Mouse (Mus musculus): Measurements from ENCODE around the gene Tnip3.

DNA sequence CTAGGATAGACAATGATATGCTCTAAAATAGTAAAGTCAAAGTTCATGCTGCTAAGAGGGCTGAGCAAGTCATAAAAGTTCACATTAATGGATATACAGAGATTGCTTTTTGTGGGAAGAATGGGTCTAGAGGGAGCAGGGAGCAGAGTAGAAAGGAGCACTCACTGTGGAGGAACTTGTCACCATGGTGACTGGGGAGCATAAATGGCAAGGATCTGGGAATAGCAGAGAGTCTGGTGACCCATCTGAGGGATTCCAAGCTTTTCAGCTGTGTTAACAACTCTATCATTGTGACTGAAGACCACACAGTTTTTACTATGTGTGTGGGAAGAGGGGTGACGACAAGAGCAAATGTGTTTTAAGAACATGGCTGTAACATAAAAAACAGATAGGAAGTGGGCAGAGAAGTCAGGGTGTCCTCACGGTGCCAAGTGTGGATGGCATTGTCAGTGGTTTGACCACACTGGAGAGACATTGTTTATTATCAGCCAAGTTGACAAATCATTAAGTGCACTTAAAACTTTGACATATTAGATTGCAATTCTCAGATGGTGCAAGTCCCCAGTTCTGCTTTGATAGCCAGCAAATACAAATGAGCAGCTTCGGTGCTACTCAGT, 6.2 kb downstream of the Tnip3 start:
- TF ChIP-seq CTCF (IDR thresholded peaks at IDR 0.05) = no peak
- no peak for TF ChIP-seq EP300 (IDR thresholded peaks at IDR 0.05)
